Mouse (Mus musculus) forelimb bud, embryonic 11.5 days (tissue): ENCODE results near the gene Alox12.

ENCODE experiments used
- DNase-seq: peaks from one replicate; pipeline ENCODE4 v3.0.0-alpha.2; 2012; ENCODE audit warnings: low read depth, low spot score

Gene Alox12

GRCm38 (mm10) chr11:70254931-70255531 is at the start of gene Alox12:
Alox12 (minus strand) TSS chr11:70255353.
- DNase-seq: peak; percentile 19

GRCm38 (mm10) chr11:70302293-70302692 is 47.1 kb upstream of the Alox12 start:
- DNase-seq: no peak

- DNase-seq: no peak
Measured at GRCm38 (mm10) chr11:70297836-70298454, 42.8 kb upstream of the Alox12 start.

GRCm38 (mm10) chr11:70297405-70297804 is 42.3 kb upstream of the Alox12 start:
- no peak for DNase-seq

GRCm38 (mm10) chr11:70293881-70294280 is 38.7 kb upstream of the Alox12 start:
- DNase-seq: no peak

- DNase-seq: no peak
Measured at GRCm38 (mm10) chr11:70291235-70291634, 36.1 kb upstream of the Alox12 start.

GRCm38 (mm10) chr11:70289236-70289635 is 34.1 kb upstream of the Alox12 start:
- DNase-seq: no peak

- DNase-seq: no peak
Measured at GRCm38 (mm10) chr11:70288102-70288501, 32.9 kb upstream of the Alox12 start.

GRCm38 (mm10) chr11:70285686-70286085 is 30.5 kb upstream of the Alox12 start:
- no peak for DNase-seq

GRCm38 (mm10) chr11:70284757-70285156 is 29.6 kb upstream of the Alox12 start:
- peak; percentile 37 for DNase-seq

GRCm38 (mm10) chr11:70283666-70284065 is 28.5 kb upstream of the Alox12 start:
- no peak for DNase-seq

- DNase-seq: no peak
Measured at GRCm38 (mm10) chr11:70280441-70280840, 25.3 kb upstream of the Alox12 start.

GRCm38 (mm10) chr11:70278961-70279360 is 23.8 kb upstream of the Alox12 start:
- no peak for DNase-seq

- no peak for DNase-seq
Measured at GRCm38 (mm10) chr11:70271641-70272040, 16.5 kb upstream of the Alox12 start.

- DNase-seq: no peak
Measured at GRCm38 (mm10) chr11:70266405-70266804, 11.3 kb upstream of the Alox12 start.

GRCm38 (mm10) chr11:70265819-70266218 is 10.7 kb upstream of the Alox12 start:
- no peak for DNase-seq

- DNase-seq: no peak
Measured at GRCm38 (mm10) chr11:70265252-70265651, 10.1 kb upstream of the Alox12 start.

- no peak for DNase-seq
Measured at GRCm38 (mm10) chr11:70259035-70259434, 3.9 kb upstream of the Alox12 start.

GRCm38 (mm10) chr11:70254337-70254736 is 816 bp downstream of the Alox12 start:
- no peak for DNase-seq

- no peak for DNase-seq
Measured at GRCm38 (mm10) chr11:70251853-70252252, 3.3 kb downstream of the Alox12 start.

- no peak for DNase-seq
Measured at GRCm38 (mm10) chr11:70250150-70250549, 5.0 kb downstream of the Alox12 start.

- peak; percentile 72 for DNase-seq
Measured at GRCm38 (mm10) chr11:70247136-70247845, 7.9 kb downstream of the Alox12 start.

GRCm38 (mm10) chr11:70242591-70242990 is 12.6 kb downstream of the Alox12 start:
- no peak for DNase-seq
